Mouse (Mus musculus): Measurements from ENCODE around the gene Cfap299. TPM values are rescaled to one million over a fixed set of nuclear protein-coding genes. Genes with fewer than 3 reads are reported as not detected.

Cfap299 gene
- total and polyA plus RNA-seq, 2 experiments from 2014 or later = 0.81 to 5.3 TPM

GRCm38 (mm10) chr5:98806492-98806891 is 477.4 kb downstream of the Cfap299 start:
- no peaks in the 10 kb centered on the region for H3K9me3 ChIP-seq (ENCODE audit: low read length)
- H3K27me3 ChIP-seq (ENCODE audit: insufficient read depth, low read length) = no peaks in the 10 kb centered on the region
- no peaks in the 10 kb centered on the region for H3K36me3 ChIP-seq (ENCODE audit: insufficient read depth)
- ATAC-seq (no peak), DNase-seq (no peak)
- 86% methylated on average over 4 of the region's 4 CpGs for WGBS
- no peak overlapping the region for H3K4me3 ChIP-seq (ENCODE audit: low read depth, low read length)
- H3K27ac ChIP-seq (ENCODE audit: low read depth, low read length) = no peak overlapping the region
- no peak for TF ChIP-seq CTCF (IDR thresholded peaks at IDR 0.05; ENCODE audit: low read depth)
- H3K9ac ChIP-seq = no peak overlapping the region
- no peak overlapping the region for H3K4me2 ChIP-seq (ENCODE audit: low read depth)
- no peaks in the 10 kb centered on the region for H3K4me1 ChIP-seq (ENCODE audit: insufficient read depth)

DNA sequence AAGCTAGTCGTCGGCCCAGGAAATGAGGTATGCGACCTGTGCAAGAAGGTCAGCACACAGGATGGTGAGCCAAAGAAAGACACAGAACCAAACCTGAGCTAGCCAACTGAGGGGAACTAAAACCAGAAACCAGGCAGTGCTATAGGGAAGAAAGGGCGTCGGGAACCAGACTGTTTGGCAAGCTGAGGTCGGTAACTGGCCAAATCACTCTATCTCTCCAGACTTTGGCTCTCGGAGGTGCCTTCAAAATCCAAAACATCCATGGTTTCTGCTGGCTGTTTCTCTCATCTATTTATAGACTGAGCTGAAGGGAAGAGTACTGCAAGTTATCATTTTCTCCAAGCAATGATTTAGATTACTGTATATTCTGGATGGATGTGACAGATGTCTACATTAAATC is 477.9 kb downstream of the Cfap299 start:
- Histone ChIP-seq H3K36me3 (ENCODE audit: insufficient read depth) (no peaks in the 10 kb centered on the region), H3K27me3 (ENCODE audit: insufficient read depth, low read length) (no peaks in the 10 kb centered on the region), H3K9ac (no peak overlapping the region), H3K4me2 (ENCODE audit: low read depth) (no peak overlapping the region), H3K27ac (ENCODE audit: low read depth, low read length) (no peak overlapping the region), H3K9me3 (ENCODE audit: low read length) (no peaks in the 10 kb centered on the region), H3K4me1 (ENCODE audit: insufficient read depth) (no peaks in the 10 kb centered on the region), H3K4me3 (ENCODE audit: low read depth, low read length) (no peak overlapping the region)
- no peak for TF ChIP-seq CTCF (IDR thresholded peaks at IDR 0.05; ENCODE audit: low read depth)
- ATAC-seq (peak; percentile 60; the same call in 1 of the 2 replicates), DNase-seq (peak; percentile 42)
- WGBS = 76% methylated on average over 7 of the region's 7 CpGs

DNA sequence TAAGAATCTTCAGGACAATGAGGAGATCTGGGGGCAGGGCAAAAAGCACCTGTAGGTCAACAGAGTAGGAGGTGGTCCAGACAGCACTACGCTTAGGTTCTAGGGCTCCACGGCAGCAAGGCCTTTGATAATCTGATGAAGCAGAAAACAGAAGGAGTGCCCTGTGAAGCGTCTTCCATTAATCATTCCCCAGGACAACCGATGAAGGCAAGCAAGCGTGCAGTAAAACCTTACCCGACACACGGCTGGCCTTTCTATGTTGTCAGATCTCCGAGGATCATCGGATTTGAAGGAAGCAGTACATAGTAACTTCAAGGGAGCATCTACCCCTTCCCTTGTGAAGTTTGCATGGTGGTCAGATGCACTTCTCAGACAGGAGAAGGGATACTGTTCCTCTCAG is 478.8 kb downstream of the Cfap299 start:
- no peak for TF ChIP-seq CTCF (IDR thresholded peaks at IDR 0.05; ENCODE audit: low read depth)
- no peak overlapping the region for H3K9ac ChIP-seq
- DNase-seq (no peak), ATAC-seq (no peak)
- no peak overlapping the region for H3K4me3 ChIP-seq (ENCODE audit: low read depth, low read length)
- no peaks in the 10 kb centered on the region for H3K9me3 ChIP-seq (ENCODE audit: low read length)
- no peaks in the 10 kb centered on the region for H3K4me1 ChIP-seq (ENCODE audit: insufficient read depth)
- H3K27ac ChIP-seq (ENCODE audit: low read depth, low read length) = no peak overlapping the region
- no peak overlapping the region for H3K4me2 ChIP-seq (ENCODE audit: low read depth)
- no peaks in the 10 kb centered on the region for H3K27me3 ChIP-seq (ENCODE audit: insufficient read depth, low read length)
- H3K36me3 ChIP-seq (ENCODE audit: insufficient read depth) = no peaks in the 10 kb centered on the region
- WGBS = 71% methylated on average over 9 of the region's 9 CpGs

- no peak overlapping the region for H3K4me3 ChIP-seq (ENCODE audit: low read depth, low read length)
- no peak overlapping the region for H3K9ac ChIP-seq
- no peak for ATAC-seq
- no peaks in the 10 kb centered on the region for H3K36me3 ChIP-seq (ENCODE audit: insufficient read depth)
- H3K4me2 ChIP-seq (ENCODE audit: low read depth) = no peak overlapping the region
- 98% methylated on average over 1 of the region's 1 CpGs for WGBS
- no peaks in the 10 kb centered on the region for H3K27me3 ChIP-seq (ENCODE audit: insufficient read depth, low read length)
- no peak overlapping the region for H3K27ac ChIP-seq (ENCODE audit: low read depth, low read length)
- H3K9me3 ChIP-seq (ENCODE audit: low read length) = no peaks in the 10 kb centered on the region
- no peak for TF ChIP-seq CTCF (IDR thresholded peaks at IDR 0.05; ENCODE audit: low read depth)
- DNase-seq = no peak
- no peaks in the 10 kb centered on the region for H3K4me1 ChIP-seq (ENCODE audit: insufficient read depth)
Observed at GRCm38 (mm10) chr5:98812380-98812779, 483.3 kb downstream of the Cfap299 start.

- Histone ChIP-seq H3K27me3 (ENCODE audit: insufficient read depth, low read length) (no peaks in the 10 kb centered on the region), H3K4me3 (ENCODE audit: low read depth, low read length) (no peak overlapping the region), H3K36me3 (ENCODE audit: insufficient read depth) (no peaks in the 10 kb centered on the region), H3K4me1 (ENCODE audit: insufficient read depth) (no peaks in the 10 kb centered on the region), H3K9ac (no peak overlapping the region), H3K27ac (ENCODE audit: low read depth, low read length) (no peak overlapping the region), H3K9me3 (ENCODE audit: low read length) (no peaks in the 10 kb centered on the region), H3K4me2 (ENCODE audit: low read depth) (no peak overlapping the region)
- 65% methylated on average over 1 of the region's 1 CpGs for WGBS
- no peak for ATAC-seq
- no peak for TF ChIP-seq CTCF (IDR thresholded peaks at IDR 0.05; ENCODE audit: low read depth)
- DNase-seq = no peak
Observed at GRCm38 (mm10) chr5:98815269-98815668, 486.2 kb downstream of the Cfap299 start.

DNA sequence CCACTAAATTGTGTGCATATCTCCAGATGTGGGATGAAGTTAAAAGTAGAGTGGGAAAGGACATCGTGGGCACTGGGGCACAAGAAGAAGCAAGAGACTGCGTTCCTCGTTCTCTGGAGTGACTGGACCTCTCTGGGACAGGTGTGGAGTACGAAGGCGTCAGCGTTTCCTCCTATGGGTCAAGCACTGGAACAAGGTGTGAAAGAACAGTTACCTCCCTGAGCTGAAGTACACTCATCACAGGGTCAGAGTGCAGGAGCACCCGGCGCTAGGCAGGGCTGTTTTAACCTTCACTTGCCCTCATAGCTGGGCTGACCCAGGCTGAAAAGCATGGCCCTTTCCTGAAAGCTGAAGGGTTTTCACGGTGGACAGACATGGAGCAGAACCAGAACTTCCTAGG is 504.7 kb downstream of the Cfap299 start:
- Histone ChIP-seq H3K4me3 (ENCODE audit: low read depth, low read length) (no peak overlapping the region), H3K27ac (ENCODE audit: low read depth, low read length) (no peak overlapping the region), H3K4me2 (ENCODE audit: low read depth) (no peak overlapping the region), H3K9me3 (ENCODE audit: low read length) (no peaks in the 10 kb centered on the region), H3K36me3 (ENCODE audit: insufficient read depth) (no peaks in the 10 kb centered on the region), H3K9ac (no peak overlapping the region), H3K4me1 (ENCODE audit: insufficient read depth) (no peaks in the 10 kb centered on the region), H3K27me3 (ENCODE audit: insufficient read depth, low read length) (no peaks in the 10 kb centered on the region)
- DNase-seq (no peak), ATAC-seq (no peak)
- 85% methylated on average over 9 of the region's 9 CpGs for WGBS
- TF ChIP-seq CTCF (IDR thresholded peaks at IDR 0.05; ENCODE audit: low read depth) = no peak

DNA sequence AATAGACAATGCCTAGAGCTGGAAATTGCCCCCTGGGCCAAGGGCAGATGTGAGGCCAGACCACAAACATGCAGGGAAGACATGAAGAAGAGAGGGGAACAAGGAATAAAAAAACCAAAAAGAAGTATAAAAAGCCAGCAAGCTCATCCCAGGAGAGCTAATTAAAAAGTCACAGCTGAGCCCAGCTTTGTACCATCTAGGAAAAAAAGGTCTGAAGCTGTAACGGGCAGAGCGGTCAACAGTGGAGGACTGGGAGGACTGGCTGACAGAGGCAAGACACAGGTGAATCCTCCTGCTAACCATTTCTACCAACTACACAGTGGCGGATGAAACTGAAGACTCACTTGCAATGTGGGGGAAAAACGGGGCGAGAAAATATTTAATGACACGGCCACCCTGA is 505.2 kb downstream of the Cfap299 start:
- Histone ChIP-seq H3K9me3 (ENCODE audit: low read length) (no peaks in the 10 kb centered on the region), H3K9ac (no peak overlapping the region), H3K27me3 (ENCODE audit: insufficient read depth, low read length) (no peaks in the 10 kb centered on the region), H3K4me2 (ENCODE audit: low read depth) (no peak overlapping the region), H3K4me1 (ENCODE audit: insufficient read depth) (no peaks in the 10 kb centered on the region), H3K36me3 (ENCODE audit: insufficient read depth) (no peaks in the 10 kb centered on the region), H3K27ac (ENCODE audit: low read depth, low read length) (no peak overlapping the region), H3K4me3 (ENCODE audit: low read depth, low read length) (no peak overlapping the region)
- 83% methylated on average over 6 of the region's 6 CpGs for WGBS
- ATAC-seq = no peak
- DNase-seq = no peak
- no peak for TF ChIP-seq CTCF (IDR thresholded peaks at IDR 0.05; ENCODE audit: low read depth)
